Mouse (Mus musculus) spleen, postnatal 36 days (tissue): ENCODE measurements around the gene Rab31.
"Not testable (repeated sequence)": the region's sequence is repeated elsewhere in the genome, so short reads cannot be mapped to it uniquely, and the experiment has no call there.

Source experiments
- DNase-seq, 2 experiments: peaks; one replicate each; pipeline ENCODE4 v3.0.0; 2022; ENCODE audit warnings: low spot score in 2 of 2, mixed read lengths in 1 of 2

Rab31 gene

DNA sequence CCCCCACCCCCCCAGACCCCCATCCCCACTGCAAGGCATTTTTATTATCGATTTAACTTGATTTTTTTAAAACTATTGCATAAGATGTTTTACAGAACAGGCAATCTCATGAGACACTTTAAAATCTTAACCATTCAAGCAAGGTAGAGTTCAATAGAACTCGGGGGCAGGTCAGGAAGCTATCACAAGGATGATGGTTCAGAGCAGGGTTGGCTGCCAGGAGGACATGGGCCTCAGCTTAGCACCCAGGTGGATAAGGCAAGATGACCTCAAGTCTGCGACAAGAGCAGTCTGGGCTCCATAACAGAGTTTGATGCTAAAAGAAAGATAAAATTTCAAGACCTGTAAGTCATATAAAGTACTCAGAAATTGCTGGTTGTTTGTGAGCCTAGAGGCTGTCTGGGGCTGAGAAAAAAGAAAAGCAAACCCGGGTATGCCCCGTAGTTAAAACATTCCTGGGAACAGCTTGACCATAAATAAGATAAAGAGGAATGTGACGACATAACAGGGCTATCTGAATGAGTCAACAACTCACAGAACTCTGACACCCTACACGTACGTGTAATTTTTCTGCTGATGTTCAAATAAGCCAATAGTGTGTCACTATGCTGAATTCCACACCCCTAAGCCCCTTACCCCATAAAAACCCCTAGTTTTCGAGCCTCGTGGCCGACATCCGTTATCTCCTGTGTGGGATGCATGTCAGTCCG, 143.6 kb downstream of the Rab31 start:
- not testable (repeated sequence) for DNase-seq

DNA sequence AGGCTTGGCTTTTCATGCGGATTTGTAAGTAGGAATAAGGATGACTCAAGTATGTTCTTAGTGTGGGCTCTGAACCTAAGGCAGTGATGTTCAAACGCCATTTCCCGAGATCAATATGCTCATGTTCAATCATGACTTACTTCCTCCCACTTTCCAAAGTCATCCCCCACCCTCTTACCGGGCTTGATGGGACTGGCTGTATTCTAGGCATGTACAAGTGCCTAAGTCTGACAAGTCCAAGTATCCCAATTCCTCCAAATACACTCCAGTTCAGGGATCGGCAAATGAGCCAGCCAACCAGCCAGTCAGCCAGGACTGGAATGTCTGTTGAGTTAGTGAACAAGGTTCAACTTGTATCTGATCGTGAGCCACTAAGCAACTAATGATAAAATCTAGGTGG, 146.3 kb downstream of the Rab31 start:
- DNase-seq, result no peak

DNA sequence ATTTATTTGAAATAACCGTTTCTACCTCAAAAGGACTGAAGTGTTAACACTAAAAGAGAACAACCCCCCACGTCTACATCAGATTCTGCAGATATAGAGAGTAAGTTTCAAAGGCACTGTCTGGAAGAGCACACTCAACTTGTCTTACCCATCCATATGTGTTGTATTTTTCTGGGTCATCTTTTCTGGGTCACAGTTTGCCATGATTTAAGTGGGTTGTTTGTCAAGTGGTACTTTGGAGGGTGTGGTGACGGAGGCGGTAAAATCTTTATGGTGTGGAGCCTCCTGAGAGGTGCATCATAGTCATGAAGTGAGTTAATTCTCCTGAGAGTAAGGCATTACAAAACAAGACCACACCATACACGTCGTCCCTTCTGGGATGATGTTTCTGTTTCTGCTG, 147.0 kb downstream of the Rab31 start:
- no peak for DNase-seq

DNA sequence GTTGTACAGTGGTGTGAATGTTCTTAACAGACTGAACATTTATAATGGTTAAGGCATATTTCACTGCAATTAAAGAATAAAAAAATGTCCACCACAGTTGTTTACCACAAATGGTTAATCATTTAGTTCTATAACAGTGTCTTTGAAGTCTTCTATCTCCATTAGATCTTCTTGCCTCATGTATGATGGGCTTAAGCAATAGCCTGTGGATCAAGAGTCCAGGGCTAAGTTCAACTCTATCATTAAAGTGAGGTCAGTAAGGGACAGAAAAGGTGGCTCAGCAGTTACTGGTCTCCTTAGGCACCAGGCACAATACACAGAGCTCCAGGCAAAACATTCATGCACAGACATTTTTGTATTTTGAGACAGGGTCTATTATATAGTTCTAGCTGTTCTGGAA, 149.4 kb downstream of the Rab31 start:
- DNase-seq, result no peak

DNA sequence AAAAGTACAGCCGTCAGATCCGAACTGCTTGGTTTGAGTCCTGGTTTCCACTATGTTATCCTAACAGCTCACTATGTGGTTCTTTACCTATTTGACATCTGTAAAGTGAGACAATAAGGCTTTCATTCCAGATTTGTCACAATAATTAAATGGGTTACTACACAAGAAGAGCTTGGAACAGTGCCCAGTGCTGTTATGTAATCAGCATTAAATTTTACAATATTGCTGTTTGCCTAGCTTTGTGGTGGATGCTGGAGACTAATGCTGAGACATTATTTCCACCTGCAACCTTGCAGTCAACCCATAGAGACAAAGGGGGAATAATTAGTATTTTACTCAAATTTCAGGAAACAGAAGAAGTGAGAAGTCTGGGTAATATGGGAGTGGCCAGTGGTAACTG, 154.1 kb downstream of the Rab31 start:
- DNase-seq, result no peak

DNA sequence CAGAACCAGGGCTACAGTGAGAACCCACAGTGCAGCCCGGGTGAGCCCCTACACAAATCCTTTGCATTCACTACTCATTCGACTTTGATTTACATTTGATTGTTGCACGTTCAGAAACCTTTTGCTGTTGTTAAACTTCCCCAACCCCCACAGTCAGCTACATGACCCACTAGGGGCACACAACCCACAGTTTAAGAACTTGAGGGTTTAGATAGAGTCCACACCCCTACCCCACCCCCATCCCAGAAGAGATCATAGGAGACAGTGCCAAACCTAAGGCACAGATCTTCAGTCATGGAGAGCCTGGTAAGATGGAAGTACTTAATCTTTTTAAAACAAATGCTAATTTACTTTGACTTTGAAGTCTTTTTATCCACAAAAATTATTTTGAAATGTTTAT, 156.9 kb downstream of the Rab31 start:
- DNase-seq, result no peak

DNA sequence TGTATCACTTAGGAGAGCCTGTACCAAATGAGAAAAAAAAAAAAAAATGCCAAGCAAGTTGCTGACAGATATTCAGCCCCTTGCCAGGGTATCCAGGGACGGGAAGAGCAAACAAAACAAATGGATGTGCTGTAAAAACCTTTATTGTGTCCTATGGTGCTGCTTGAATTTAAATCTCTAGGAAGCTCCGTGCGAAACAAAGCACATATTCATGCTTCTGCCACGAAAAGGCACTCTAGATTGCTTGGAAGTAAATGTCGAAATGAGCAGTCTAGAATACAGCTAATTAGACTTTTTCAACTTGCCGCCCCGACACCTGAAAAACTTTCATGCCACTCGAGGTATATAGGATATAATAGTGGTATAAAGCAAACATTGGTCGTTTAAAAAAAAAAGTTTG, 158.1 kb downstream of the Rab31 start:
- DNase-seq, result no peak

DNA sequence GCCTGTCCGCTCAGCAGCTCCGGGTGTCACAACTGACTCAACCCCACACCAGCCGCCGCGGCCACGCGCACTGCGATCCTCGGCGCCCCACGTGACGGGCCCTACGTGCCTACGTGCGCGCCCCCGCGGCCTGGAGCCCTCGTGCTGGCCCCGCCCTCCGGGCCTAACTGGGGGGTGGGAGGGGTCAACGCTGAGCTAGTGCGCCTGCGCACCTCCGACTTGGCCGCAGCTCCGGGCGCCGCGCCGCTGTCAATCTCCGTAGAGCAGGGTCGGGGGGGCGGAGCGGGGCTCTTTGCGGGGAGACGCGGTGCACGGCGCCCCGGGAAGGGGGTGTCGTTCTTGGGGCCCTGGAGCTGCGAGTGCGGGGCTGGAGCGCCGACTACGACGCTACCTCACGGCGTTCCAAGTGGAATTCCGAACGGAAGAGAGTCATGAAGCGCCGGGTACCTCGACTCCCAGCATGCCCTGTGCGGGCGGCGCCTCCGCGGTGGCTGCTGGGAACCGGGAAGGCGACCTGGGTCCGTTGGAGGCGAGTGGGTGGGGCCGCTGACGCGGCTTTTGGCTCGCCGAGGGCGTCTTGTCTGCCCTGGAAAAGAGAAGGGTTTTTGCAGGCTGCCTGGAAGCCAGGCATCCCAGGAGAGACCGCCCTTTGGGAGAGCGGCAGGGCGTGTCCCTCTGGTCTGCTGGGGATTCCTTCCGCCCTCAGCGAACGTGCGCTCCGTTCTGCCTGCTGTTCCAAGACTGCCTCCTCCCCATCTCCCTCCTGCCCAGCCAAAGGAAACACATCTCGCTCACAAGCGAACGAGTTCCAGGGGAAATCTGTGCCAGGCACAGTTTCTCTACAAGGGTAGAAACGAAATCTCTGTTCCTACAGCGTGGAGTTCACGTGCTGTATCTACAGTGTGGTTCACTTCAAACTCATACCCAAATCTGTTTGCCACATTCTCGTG, 158.8 kb downstream of the Rab31 start, which contains the start of gene Vapa:
Gene Vapa (minus strand): TSS at position 93 of the 950 bp plus-strand sequence.
- peak; percentile 97 for DNase-seq

DNA sequence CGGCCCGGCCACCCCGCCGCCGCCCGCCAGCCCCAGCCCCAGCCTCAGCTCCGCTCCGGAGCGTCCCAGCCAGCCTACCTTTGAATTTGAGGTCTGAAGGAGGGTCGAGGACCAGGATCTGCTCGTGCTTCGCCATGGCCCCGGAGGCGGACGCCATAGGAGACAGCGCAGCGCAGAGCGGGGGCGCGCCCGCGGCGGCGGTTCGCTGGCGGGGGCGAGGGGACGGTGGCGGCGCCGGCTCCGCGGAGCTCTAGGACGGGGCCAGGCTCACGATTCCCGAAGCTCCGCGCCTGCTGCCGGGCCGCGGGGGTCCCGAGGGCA, 159.4 kb downstream of the Rab31 start:
- DNase-seq, result no peak

DNA sequence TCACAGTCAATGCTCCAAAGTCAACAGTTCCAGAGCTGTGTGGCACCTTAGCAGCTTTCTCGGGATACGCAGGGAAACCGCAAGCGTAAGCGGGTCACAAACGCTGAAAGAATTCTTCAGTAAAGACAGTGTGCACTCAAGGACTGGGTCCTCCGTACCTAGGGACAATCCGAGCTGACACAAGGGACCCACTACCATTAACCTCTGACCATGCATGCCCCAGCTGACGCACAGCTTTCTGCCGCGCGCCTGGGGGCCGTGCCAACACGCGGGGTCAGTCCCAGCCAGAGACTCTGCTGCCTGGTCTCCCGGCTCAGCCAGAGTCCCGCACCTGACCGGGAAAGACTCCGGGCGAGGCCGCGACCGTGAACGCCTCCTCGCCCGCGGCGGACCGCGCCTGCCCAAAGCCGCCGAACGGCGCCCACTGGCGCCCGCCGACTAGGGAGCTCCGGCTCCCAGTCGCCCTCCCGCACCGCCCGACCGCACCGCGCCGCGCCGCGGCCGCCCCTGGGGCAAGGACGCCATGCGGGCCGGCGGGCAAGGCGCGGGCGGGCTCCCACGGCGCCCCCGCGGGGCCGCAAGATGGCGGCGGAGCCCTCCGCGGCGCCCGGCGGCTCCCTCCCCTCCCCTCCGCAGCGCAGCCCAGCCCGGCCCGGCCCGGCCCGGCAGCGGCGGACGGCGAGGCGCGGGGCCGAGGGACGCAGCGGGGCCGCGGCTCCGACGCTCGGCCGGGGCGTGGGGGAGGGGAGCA, 160.0 kb downstream of the Rab31 start:
- peak; percentile 19 to 33 for DNase-seq

DNA sequence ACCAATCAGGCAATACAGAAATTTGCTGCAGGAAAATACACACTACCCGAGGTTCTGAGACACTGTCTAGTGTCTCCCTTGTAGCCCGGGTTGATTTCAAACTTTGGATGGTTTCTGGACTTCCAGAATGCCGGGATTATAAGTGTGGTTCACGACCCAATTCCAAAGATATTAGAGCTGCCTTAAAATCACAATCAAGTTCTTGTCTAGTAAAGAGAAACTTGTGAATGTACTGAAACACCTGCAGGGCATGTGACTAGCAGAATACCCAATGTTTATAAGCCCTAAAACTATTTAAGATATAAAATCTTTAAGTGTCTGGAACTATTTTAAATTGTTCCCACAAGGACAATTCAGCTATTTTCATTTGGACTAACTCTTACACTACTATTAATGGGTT, 160.8 kb downstream of the Rab31 start:
- DNase-seq, result no peak

DNA sequence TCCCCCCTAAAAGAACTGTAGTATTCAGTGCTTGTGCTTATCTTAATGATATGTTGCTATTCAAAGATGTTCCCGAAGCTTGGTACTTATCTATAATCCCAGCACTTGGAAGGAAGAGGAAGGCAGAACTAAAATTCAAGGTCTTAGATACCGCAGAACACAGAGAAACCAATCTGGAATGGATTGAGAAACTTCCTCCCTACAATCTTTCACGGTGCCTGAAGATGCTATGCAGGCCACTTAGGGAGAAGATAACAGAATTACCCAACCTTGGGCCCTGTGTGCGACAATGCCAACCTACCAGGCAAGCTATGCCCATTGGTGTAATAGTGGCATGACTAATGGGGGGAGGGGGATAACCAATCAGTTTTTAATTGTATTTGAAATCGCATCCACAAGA, 163.8 kb downstream of the Rab31 start:
- no peak for DNase-seq

DNA sequence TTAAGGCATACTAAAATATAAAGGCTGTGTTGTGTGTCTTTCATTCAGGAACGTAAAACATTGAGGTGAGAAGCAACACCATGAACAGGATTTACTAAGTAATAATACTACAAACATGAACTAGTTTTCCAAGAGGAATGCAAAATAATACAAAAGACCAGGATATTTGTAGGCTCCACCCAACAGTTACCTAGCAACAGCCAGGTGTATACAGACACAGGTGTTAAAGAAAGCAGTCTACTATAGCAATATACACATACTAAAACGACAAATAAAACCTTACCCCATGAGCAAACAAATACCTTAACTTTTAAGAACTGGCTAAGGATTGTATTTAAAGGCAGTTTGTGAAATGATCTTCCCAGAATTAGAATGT, 164.3 kb downstream of the Rab31 start:
- DNase-seq, result no peak

DNA sequence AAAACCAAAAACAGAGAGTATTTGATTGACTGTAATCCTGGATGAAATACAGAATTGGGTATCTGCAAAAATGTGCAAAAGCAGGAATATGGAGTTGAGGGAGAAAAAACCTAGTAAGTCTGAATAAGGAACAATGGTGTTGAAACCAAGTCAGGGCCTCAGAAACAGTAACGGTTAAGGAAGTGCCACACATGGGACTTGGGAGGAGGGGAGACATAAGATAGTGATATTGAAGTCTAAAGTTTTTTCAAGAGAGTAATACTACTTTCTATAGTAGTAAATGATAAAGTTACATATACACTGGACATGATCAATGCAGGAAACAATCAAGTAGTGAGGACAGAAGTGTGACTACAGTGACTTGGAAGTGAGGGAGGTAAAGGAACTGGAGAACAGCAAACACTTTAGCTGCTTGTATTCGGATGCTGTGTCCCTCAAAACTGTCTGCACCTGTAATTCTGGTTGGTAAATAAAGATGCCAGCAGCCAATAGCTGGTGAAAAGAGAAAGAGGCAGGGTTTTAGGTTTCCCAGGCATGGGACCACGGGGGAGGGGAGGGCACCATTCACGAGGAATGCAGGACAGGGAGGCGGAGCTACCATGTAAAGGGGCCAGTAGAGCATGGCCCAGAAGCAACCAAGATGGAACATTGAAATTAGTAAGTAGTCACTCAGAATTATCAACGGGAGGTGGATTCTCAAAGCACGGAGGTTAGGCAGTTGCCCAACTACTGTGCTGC, 164.8 kb downstream of the Rab31 start:
- peak in 1 of 2 experiments; percentile 22 for DNase-seq

DNA sequence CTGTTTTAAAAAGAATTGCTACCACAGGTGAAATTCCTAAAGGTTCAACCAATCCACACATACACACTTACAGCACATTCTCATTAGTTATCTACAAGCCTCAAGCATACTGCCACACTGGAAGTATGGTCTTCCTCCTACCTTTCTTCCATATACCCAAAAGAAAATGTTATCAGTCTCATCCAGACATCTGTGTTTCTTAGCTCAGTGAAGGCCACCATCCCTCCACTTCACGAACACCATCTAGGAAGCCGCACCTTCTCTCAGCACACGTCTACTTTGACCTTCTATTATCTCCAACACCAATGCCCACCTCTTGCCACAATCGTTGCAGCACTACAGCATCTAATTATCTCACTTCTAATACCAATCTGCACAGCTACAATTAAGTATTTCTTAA, 166.5 kb downstream of the Rab31 start:
- peak in 1 of 2 experiments; percentile 15 for DNase-seq

DNA sequence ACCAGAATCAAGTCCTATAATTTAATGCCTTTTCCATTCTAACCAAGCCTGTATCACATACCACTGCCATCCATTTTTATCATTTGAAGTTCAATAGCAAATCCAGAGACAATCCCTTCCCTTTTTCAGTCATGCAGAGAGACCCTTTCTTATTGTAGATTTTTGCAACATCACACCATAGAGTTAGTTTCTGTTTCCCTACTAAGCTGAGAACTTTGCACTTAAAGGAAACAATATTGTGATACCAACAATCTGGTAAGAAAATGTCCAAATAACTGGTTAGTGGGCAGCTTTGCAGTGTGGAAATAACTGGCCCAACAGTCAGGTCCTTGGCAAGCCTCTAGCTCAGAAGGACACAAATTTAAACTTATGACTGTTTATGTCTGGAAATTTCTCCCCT, 167.7 kb downstream of the Rab31 start:
- DNase-seq, result no peak

DNA sequence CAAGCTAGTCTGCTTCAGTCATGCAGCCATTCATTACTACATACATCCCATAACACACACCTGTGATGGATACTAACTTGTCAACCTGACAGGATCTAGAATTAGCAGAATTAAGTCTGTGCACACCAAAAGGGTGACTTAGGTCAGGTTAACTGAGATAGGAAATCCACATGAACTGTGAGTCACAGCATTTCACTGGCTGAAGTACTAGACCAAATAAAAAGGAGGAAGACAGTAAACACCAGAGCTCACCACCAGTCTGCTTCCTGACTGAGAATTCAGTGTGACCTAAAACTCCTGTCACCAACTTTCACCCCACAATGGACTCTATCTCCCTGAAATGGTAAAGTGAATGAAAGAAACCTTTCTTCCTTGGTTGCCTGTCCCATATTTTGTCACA, 168.2 kb downstream of the Rab31 start:
- no peak for DNase-seq
